Mouse (Mus musculus): ENCODE measurements around the gene Lefty1. TPM values are rescaled to one million over a fixed set of nuclear protein-coding genes. Genes with fewer than 3 reads are reported as not detected.

Gene Lefty1
- polyA plus RNA-seq, 1 experiment from 2014 or later: 1.8 TPM

DNA sequence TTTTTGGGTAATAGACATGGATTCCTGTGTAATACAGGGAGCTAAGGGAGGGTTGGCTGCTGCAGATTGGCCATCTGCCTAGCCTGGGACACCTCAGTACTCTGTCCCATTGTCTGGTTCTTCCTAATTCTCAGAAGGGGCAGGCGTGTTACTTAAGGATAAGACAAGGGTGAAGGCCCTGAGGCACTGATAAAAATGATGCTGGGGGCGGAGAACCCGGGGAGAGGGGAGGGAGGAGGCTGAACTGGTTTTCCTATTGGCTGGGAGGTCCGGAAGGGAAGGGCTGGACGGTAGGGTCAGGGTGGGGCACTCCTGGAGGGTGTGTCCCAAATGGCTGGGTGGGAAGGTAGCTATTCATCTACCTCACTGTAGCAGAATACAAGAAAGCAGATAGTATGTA is 31.9 kb upstream of the Lefty1 start:
- WGBS: 40% methylated on average over 5 of the region's 5 CpGs
- H3K4me3 ChIP-seq (ENCODE audit: low read depth, low read length): no peak overlapping the region
- no peak overlapping the region for H3K27ac ChIP-seq (ENCODE audit: low read length)
- peaks cover 19% of the 10 kb centered on the region for H3K36me3 ChIP-seq (ENCODE audit: control insufficient read depth, insufficient read depth, low read length)
- peaks cover 9% of the 10 kb centered on the region; the same call in 1 of the 2 replicates for H3K4me1 ChIP-seq (ENCODE audit: control insufficient read depth, insufficient read depth, low read length)
- H3K9me3 ChIP-seq (ENCODE audit: control insufficient read depth, low read depth, low read length): no peaks in the 10 kb centered on the region
- no peak overlapping the region for H3K9ac ChIP-seq (replicated peaks; ENCODE audit: low read depth, low read length)
- ATAC-seq (ENCODE audit: insufficient number of reproducible peaks, insufficient read depth, low FRiP score, low read depth): peak; percentile 57; the same call in 1 of the 2 replicates
- no peak overlapping the region for H3K4me2 ChIP-seq (replicated peaks; ENCODE audit: low read depth, low read length)
- H3K27me3 ChIP-seq (ENCODE audit: control insufficient read depth, insufficient read depth, low read length): no peaks in the 10 kb centered on the region

DNA sequence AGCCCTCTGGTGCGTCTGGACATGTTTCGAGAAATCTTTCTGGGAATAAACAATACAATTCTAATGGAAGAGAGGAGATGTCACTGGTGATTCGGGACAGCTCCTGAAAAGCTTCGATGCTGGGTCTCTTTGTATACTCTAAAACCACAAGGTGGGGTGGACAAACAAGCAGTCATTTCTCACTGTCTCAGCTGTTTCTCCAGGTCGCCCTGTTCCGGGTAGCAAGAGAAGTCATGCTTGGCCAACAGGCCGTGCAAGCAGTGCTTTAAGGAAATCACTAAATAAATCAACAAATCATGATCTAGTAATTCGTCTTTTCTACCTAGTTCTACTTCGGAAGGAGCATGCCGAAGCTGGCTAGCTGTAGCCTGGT is 31.2 kb upstream of the Lefty1 start:
- H3K27me3 ChIP-seq (ENCODE audit: control insufficient read depth, insufficient read depth, low read length): no peaks in the 10 kb centered on the region
- peaks cover 9% of the 10 kb centered on the region; the same call in 1 of the 2 replicates for H3K4me1 ChIP-seq (ENCODE audit: control insufficient read depth, insufficient read depth, low read length)
- H3K4me2 ChIP-seq (replicated peaks; ENCODE audit: low read depth, low read length): peak overlapping the region; percentile 91
- H3K27ac ChIP-seq (ENCODE audit: low read length): peak overlapping the region; percentile 84
- peak overlapping the region; percentile 84 for H3K9ac ChIP-seq (replicated peaks; ENCODE audit: low read depth, low read length)
- WGBS: 28% methylated on average over 10 of the region's 10 CpGs
- 0 out of 2 replicates have a peak, but pooled peaks have one; percentile 2 for ATAC-seq (ENCODE audit: insufficient number of reproducible peaks, insufficient read depth, low FRiP score, low read depth)
- peaks cover 20% of the 10 kb centered on the region for H3K36me3 ChIP-seq (ENCODE audit: control insufficient read depth, insufficient read depth, low read length)
- H3K9me3 ChIP-seq (ENCODE audit: control insufficient read depth, low read depth, low read length): no peaks in the 10 kb centered on the region
- H3K4me3 ChIP-seq (ENCODE audit: low read depth, low read length): peak overlapping the region; percentile 83

DNA sequence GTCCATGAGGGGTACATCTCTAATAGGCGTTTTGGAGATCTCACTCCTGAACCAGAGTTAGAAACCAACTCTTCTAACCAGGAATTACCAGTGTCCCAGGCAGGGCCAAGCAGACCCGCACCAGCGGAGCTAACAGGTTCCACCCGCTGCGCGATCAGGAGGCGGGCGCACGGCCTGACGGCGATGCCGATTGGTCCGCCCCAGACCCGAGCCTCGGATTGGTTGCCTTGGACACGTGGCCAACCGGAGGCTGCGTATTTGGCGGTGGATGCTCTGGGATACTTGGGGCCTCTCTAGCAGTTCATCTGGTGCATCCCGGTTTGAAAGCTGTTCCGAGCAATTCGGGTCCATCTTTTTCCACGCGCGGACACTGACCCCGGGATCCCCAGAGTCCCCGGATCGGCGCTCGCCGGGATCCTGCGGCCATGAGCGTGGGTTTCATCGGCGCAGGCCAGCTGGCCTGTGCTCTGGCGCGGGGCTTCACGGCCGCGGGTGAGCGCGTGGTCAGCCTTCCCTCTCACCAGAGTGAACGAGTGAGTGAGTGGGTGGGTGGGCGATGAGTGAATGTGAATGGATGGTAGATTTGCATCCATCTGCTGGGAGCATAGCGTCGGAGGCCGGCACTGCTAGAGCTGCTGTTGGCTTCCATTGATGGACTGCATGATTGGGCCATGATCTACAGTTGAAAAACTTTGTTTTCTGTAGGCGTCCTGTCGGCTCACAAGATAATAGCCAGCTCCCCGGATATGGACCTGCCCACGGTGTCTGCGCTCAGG is 30.6 kb upstream of the Lefty1 start, which contains the start of gene Pycr2:
Gene Pycr2 (plus strand): TSS at position 255 of the 776 bp plus-strand sequence.
- Histone ChIP-seq H3K4me1 (ENCODE audit: control insufficient read depth, insufficient read depth, low read length) (peaks cover 9% of the 10 kb centered on the region; the same call in 1 of the 2 replicates), H3K27ac (ENCODE audit: low read length) (peak within 1 kb of the TSS; percentile 84), H3K4me2 (replicated peaks; ENCODE audit: low read depth, low read length) (peak within 1 kb of the TSS; percentile 91), H3K4me3 (ENCODE audit: low read depth, low read length) (peak within 1 kb of the TSS; percentile 83), H3K9ac (replicated peaks; ENCODE audit: low read depth, low read length) (peak within 1 kb of the TSS; percentile 84), H3K27me3 (ENCODE audit: control insufficient read depth, insufficient read depth, low read length) (no peaks in the 10 kb centered on the region), H3K36me3 (ENCODE audit: control insufficient read depth, insufficient read depth, low read length) (peaks cover 20% of the 10 kb centered on the region), H3K9me3 (ENCODE audit: control insufficient read depth, low read depth, low read length) (no peaks in the 10 kb centered on the region)
- peak; percentile 97 for ATAC-seq (ENCODE audit: insufficient number of reproducible peaks, insufficient read depth, low FRiP score, low read depth)
- under 1% methylated on average over 52 of the region's 52 CpGs for whole genome bisulfite sequencing

DNA sequence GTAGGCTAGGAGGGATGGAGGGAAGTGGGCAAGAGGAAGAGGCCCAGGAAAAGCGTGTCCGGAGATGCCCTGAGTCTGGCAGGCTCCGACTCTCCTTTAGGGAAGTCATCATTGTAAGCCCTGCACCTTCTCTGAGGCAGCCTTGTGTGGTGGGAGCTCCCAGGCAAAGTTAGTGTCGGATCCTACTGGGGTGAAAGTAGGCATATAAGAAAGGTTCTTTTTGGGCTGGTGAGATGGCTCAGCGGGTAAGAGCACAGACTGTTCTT is 30.1 kb upstream of the Lefty1 start:
- Histone ChIP-seq H3K27ac (ENCODE audit: low read length) (peak overlapping the region; percentile 84), H3K4me1 (ENCODE audit: control insufficient read depth, insufficient read depth, low read length) (peaks cover 9% of the 10 kb centered on the region; the same call in 1 of the 2 replicates), H3K9ac (replicated peaks; ENCODE audit: low read depth, low read length) (peak overlapping the region; percentile 84), H3K9me3 (ENCODE audit: control insufficient read depth, low read depth, low read length) (no peaks in the 10 kb centered on the region), H3K27me3 (ENCODE audit: control insufficient read depth, insufficient read depth, low read length) (no peaks in the 10 kb centered on the region), H3K4me2 (replicated peaks; ENCODE audit: low read depth, low read length) (peak overlapping the region; percentile 91), H3K36me3 (ENCODE audit: control insufficient read depth, insufficient read depth, low read length) (peaks cover 20% of the 10 kb centered on the region), H3K4me3 (ENCODE audit: low read depth, low read length) (peak overlapping the region; percentile 83)
- ATAC-seq (ENCODE audit: insufficient number of reproducible peaks, insufficient read depth, low FRiP score, low read depth): no peak
- 5% methylated on average over 5 of the region's 5 CpGs for WGBS

DNA sequence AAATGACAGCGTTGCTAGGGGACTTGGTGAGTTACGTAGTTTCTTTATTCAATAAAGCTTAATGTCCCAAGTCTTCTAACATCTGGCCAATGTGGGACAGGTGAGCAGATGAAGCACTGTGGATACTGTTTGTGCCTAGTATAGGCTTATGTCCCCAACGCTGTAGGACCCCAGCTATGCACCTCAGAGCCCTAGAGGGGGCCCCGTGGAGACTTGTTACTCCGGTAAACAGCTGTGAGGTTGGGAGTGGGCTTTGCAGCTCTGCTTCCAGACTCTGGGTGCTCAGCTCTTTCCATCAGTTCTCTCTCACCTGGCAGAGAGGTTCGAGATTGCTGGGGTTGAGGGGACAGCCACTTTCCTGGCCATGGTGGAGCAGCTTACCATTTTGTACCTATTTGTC is 29.5 kb upstream of the Lefty1 start:
- 63% methylated on average over 6 of the region's 6 CpGs for WGBS
- Histone ChIP-seq H3K9ac (replicated peaks; ENCODE audit: low read depth, low read length) (peak overlapping the region; percentile 84; the same call in 1 of the 2 replicates), H3K27ac (ENCODE audit: low read length) (no peak overlapping the region)

DNA sequence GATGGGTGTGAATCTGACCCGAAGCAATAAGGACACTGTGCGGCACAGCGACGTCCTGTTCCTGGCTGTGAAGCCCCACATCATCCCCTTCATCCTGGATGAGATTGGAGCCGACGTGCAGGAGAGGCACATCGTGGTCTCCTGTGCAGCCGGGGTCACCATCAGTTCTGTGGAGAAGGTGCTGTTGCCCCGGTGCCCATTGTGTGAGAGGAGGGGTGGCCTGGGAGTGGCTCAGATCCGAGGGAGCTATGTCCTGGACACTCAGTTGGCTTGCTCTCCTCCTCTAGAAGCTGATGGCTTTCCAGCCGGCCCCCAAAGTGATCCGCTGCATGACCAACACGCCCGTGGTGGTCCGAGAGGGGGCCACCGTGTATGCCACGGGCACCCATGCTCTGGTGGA is 28.9 kb upstream of the Lefty1 start:
- Histone ChIP-seq H3K36me3 (ENCODE audit: control insufficient read depth, insufficient read depth, low read length) (peaks cover 20% of the 10 kb centered on the region), H3K27me3 (ENCODE audit: control insufficient read depth, insufficient read depth, low read length) (no peaks in the 10 kb centered on the region), H3K27ac (ENCODE audit: low read length) (no peak overlapping the region), H3K4me2 (replicated peaks; ENCODE audit: low read depth, low read length) (no peak overlapping the region), H3K9me3 (ENCODE audit: control insufficient read depth, low read depth, low read length) (no peaks in the 10 kb centered on the region), H3K4me1 (ENCODE audit: control insufficient read depth, insufficient read depth, low read length) (peaks cover 9% of the 10 kb centered on the region; the same call in 1 of the 2 replicates), H3K4me3 (ENCODE audit: low read depth, low read length) (no peak overlapping the region), H3K9ac (replicated peaks; ENCODE audit: low read depth, low read length) (no peak overlapping the region)
- ATAC-seq (ENCODE audit: insufficient number of reproducible peaks, insufficient read depth, low FRiP score, low read depth): no peak
- 92% methylated on average over 17 of the region's 17 CpGs for WGBS

More for the DNA sequence above, 29.5 kb upstream of the Lefty1 start:
- no peak for ATAC-seq (ENCODE audit: insufficient number of reproducible peaks, insufficient read depth, low FRiP score, low read depth)
- H3K4me2 ChIP-seq (replicated peaks; ENCODE audit: low read depth, low read length): peak overlapping the region; percentile 91
- no peaks in the 10 kb centered on the region for H3K27me3 ChIP-seq (ENCODE audit: control insufficient read depth, insufficient read depth, low read length)
- peak overlapping the region; percentile 83 for H3K4me3 ChIP-seq (ENCODE audit: low read depth, low read length)
- H3K4me1 ChIP-seq (ENCODE audit: control insufficient read depth, insufficient read depth, low read length): peaks cover 9% of the 10 kb centered on the region; the same call in 1 of the 2 replicates
- no peaks in the 10 kb centered on the region for H3K9me3 ChIP-seq (ENCODE audit: control insufficient read depth, low read depth, low read length)
- peaks cover 20% of the 10 kb centered on the region for H3K36me3 ChIP-seq (ENCODE audit: control insufficient read depth, insufficient read depth, low read length)

DNA sequence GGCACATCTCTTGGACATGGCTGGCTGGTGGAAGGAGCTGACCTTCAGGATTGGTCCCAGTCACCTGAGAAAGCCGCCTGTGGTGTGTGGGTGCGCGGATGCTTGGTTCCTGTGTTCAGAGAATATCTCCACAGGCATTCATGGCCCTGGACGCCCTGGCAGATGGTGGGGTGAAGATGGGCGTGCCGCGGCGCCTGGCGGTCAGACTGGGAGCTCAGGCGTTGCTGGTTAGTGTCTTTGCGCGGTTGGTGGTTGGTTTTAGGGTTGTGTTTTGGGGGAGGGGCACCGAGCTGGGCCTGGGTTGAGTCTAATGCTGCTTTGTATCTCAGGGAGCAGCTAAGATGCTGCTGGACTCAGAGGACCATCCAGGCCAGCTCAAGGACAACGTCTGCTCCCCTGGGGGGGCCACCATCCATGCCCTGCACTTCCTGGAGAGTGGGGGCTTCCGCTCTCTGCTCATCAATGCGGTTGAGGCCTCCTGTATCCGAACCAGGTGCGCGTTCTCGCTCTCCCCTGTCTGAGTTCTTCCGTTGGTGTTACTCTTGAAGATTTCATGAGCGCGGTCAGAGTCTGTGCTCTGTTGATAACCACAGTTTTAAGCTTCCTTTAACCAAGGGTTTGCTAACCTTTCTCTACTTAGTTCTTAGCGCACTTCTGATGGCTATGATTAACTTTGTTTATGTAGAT is 28.2 kb upstream of the Lefty1 start:
- H3K4me2 ChIP-seq (replicated peaks; ENCODE audit: low read depth, low read length): no peak overlapping the region

DNA sequence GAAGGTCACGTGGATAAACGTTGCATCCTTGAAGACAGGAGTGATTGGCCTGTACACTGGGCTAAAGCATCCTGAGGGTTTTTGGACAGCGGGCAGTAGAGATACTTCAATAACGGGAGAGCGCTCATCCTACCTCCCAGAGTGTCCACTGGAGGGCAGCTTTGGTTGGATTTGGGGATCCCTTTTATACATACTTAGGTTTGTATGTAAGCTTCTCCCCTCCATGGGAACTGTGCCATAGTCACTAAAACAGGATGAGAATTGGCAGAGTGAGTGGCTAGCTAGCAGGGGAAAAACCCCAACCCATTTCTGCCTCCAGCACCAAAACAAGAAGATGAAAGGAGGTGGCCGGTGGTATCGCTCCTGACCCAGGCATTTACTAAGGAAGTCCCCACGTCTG is 23.7 kb upstream of the Lefty1 start:
- Histone ChIP-seq H3K27me3 (ENCODE audit: control insufficient read depth, insufficient read depth, low read length) (no peaks in the 10 kb centered on the region), H3K9ac (replicated peaks; ENCODE audit: low read depth, low read length) (no peak overlapping the region), H3K9me3 (ENCODE audit: control insufficient read depth, low read depth, low read length) (no peaks in the 10 kb centered on the region), H3K27ac (ENCODE audit: low read length) (no peak overlapping the region), H3K4me3 (ENCODE audit: low read depth, low read length) (no peak overlapping the region), H3K36me3 (ENCODE audit: control insufficient read depth, insufficient read depth, low read length) (peaks cover 15% of the 10 kb centered on the region), H3K4me1 (ENCODE audit: control insufficient read depth, insufficient read depth, low read length) (no peaks in the 10 kb centered on the region), H3K4me2 (replicated peaks; ENCODE audit: low read depth, low read length) (no peak overlapping the region)
- ATAC-seq (ENCODE audit: insufficient number of reproducible peaks, insufficient read depth, low FRiP score, low read depth): no peak
- 45% methylated on average over 8 of the region's 8 CpGs for WGBS

More for the DNA sequence above, 28.2 kb upstream of the Lefty1 start:
- ATAC-seq (ENCODE audit: insufficient number of reproducible peaks, insufficient read depth, low FRiP score, low read depth): no peak
- Histone ChIP-seq H3K36me3 (ENCODE audit: control insufficient read depth, insufficient read depth, low read length) (peaks cover 20% of the 10 kb centered on the region), H3K27ac (ENCODE audit: low read length) (no peak overlapping the region), H3K9me3 (ENCODE audit: control insufficient read depth, low read depth, low read length) (no peaks in the 10 kb centered on the region), H3K4me1 (ENCODE audit: control insufficient read depth, insufficient read depth, low read length) (peaks cover 9% of the 10 kb centered on the region; the same call in 1 of the 2 replicates), H3K27me3 (ENCODE audit: control insufficient read depth, insufficient read depth, low read length) (no peaks in the 10 kb centered on the region), H3K9ac (replicated peaks; ENCODE audit: low read depth, low read length) (no peak overlapping the region), H3K4me3 (ENCODE audit: low read depth, low read length) (no peak overlapping the region)
- WGBS: 92% methylated on average over 24 of the region's 24 CpGs
